Comparison of ENCODE assay signal across 25 mouse cellular contexts in the genomic region with DNA sequence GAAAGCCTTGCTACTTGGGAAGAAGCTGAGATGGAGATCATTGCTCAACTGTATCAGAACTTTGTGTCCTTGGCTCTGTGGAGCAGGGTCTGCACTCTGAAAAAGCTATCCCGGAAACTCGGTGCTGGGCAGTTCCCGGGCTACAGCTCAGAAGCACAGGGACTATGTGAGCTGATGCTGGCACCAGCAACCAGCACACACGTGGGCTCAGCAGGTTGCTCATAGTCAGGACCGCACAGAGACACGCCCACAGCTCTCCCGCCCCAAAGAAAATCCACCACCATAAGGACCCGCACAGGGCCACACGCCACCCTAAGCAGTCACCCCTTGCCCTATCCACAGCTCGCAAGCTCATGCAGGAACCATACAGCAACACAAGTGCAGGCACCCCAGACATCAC.
DNase-seq lines count a peak whose midpoint lies in the region; ATAC-seq lines count a peak whose summit lies in the region.
"Had no signal": no experiment of that assay in that cellular context is flagged by ENCODE, and none has a peak within 500 bp of the region (broad histone marks: within the 10 kb centered on the region; RNA-seq: fewer than 3 reads in every experiment).

No protein-coding gene starts in this region.

- no peaks in the 10 kb centered on the region for H3K9me3 ChIP-seq in embryonic facial prominence, embryonic 13.5 days
- H3K9me3 ChIP-seq in embryonic facial prominence, embryonic 10.5 days: no peaks in the 10 kb centered on the region
- H3K9me3 ChIP-seq: embryonic facial prominence, embryonic 12.5 days; forebrain, embryonic 12.5 days; forebrain, embryonic 15.5 days; heart, embryonic 12.5 days; heart, embryonic 15.5 days; hindbrain, embryonic 10.5 days; hindbrain, embryonic 13.5 days; intestine, embryonic 15.5 days had no signal

- no peak overlapping the region for H3K4me2 ChIP-seq in embryonic facial prominence, embryonic 13.5 days
- H3K4me2 ChIP-seq: embryonic facial prominence, embryonic 12.5 days; forebrain, embryonic 12.5 days; forebrain, embryonic 15.5 days; heart, embryonic 12.5 days; heart, embryonic 15.5 days; hindbrain, embryonic 13.5 days; intestine, embryonic 15.5 days had no signal

- 77% methylated on average over 10 of the region's 10 CpGs for WGBS in embryonic facial prominence, embryonic 13.5 days
- WGBS in embryonic facial prominence, embryonic 10.5 days: 80% methylated on average over 10 of the region's 10 CpGs

- DNase-seq in cerebellum, adult 11-12 months: peak; percentile 76
- DNase-seq in cerebellum, postnatal 14 days: no peak
- peak; percentile 79 for DNase-seq in cerebellum, adult 9-11 months
- no peak for DNase-seq in cerebellum, adult 8-10 months
- DNase-seq in embryonic facial prominence, embryonic 10.5 days (ENCODE audit: low spot score): no peak
- DNase-seq: adrenal gland, adult 8-10 months; adrenal gland, postnatal 25 days; gastrocnemius, postnatal 25 days; heart, adult 18-20 months; heart, postnatal 10 days; heart, postnatal 36 days; kidney, adult 11 months; kidney, adult 8-10 months had no signal

- H3K4me1 ChIP-seq in embryonic facial prominence, embryonic 13.5 days: peaks cover 4% of the 10 kb centered on the region
- H3K4me1 ChIP-seq in embryonic facial prominence, embryonic 10.5 days: peaks cover 6% of the 10 kb centered on the region; the same call in 1 of the 2 replicates
- H3K4me1 ChIP-seq: embryonic facial prominence, embryonic 12.5 days; heart, embryonic 12.5 days; heart, embryonic 15.5 days; intestine, embryonic 15.5 days had no signal

- H3K9ac ChIP-seq in embryonic facial prominence, embryonic 13.5 days: no peak overlapping the region
- H3K9ac ChIP-seq: embryonic facial prominence, embryonic 12.5 days; forebrain, embryonic 12.5 days; forebrain, embryonic 15.5 days; heart, embryonic 12.5 days; heart, embryonic 15.5 days; hindbrain, embryonic 13.5 days; intestine, embryonic 15.5 days had no signal

- no peaks in the 10 kb centered on the region for H3K36me3 ChIP-seq in embryonic facial prominence, embryonic 13.5 days
- H3K36me3 ChIP-seq in embryonic facial prominence, embryonic 10.5 days (replicated peaks): no peaks in the 10 kb centered on the region
- H3K36me3 ChIP-seq: embryonic facial prominence, embryonic 12.5 days; forebrain, embryonic 12.5 days; forebrain, embryonic 15.5 days; heart, embryonic 12.5 days; heart, embryonic 15.5 days; hindbrain, embryonic 10.5 days; hindbrain, embryonic 13.5 days; intestine, embryonic 15.5 days had no signal

- ATAC-seq in embryonic facial prominence, embryonic 13.5 days (ENCODE audit: insufficient number of reproducible peaks, insufficient read depth, low FRiP score, low TSS enrichment, low read depth): 0 out of 2 replicates have a peak, but pooled peaks have one; percentile 7
- ATAC-seq: activated CD4-positive, CD25-positive, alpha-beta regulatory T cell, adult 4 months; forebrain, embryonic 15.5 days; hindbrain, embryonic 16.5 days; intestine, embryonic 15.5 days had no signal

- no peaks in the 10 kb centered on the region for H3K27me3 ChIP-seq in embryonic facial prominence, embryonic 13.5 days
- H3K27me3 ChIP-seq in embryonic facial prominence, embryonic 10.5 days (replicated peaks; ENCODE audit: low read depth, poor library complexity, severe bottlenecking): no peaks in the 10 kb centered on the region
- H3K27me3 ChIP-seq: embryonic facial prominence, embryonic 12.5 days; forebrain, embryonic 15.5 days had no signal

- H3K4me3 ChIP-seq in embryonic facial prominence, embryonic 13.5 days: no peak overlapping the region
- H3K4me3 ChIP-seq in embryonic facial prominence, embryonic 10.5 days: no peak overlapping the region
- H3K4me3 ChIP-seq: embryonic facial prominence, embryonic 12.5 days; erythroblast, embryonic 14.5 days; forebrain, embryonic 12.5 days; forebrain, embryonic 15.5 days; heart, embryonic 12.5 days; heart, embryonic 15.5 days; hindbrain, embryonic 10.5 days; hindbrain, embryonic 13.5 days; intestine, embryonic 15.5 days had no signal

- H3K27ac ChIP-seq in embryonic facial prominence, embryonic 13.5 days: no peak overlapping the region
- no peak overlapping the region for H3K27ac ChIP-seq in embryonic facial prominence, embryonic 10.5 days (replicated peaks)
- H3K27ac ChIP-seq: embryonic facial prominence, embryonic 12.5 days; forebrain, embryonic 12.5 days; forebrain, embryonic 15.5 days; heart, embryonic 15.5 days; hindbrain, embryonic 10.5 days; hindbrain, embryonic 13.5 days; intestine, embryonic 15.5 days had no signal

Comparison
In these comparisons a context has a peak if more than half of its experiments do, and no peak if none do; other contexts are left out.
1. DNase-seq: peak in cerebellum, adult 11-12 months (single experiment) and cerebellum, adult 9-11 months (single experiment); none in cerebellum, postnatal 14 days (0 of 2), cerebellum, adult 8-10 months (single experiment) and embryonic facial prominence, embryonic 10.5 days (single experiment).